Mouse (Mus musculus): ENCODE data around the gene Pacsin1. TPM values are rescaled to one million over a fixed set of nuclear protein-coding genes. Genes with fewer than 3 reads are reported as not detected.
"Not testable (repeated sequence)": the region's sequence is repeated elsewhere in the genome, so short reads cannot be mapped to it uniquely, and the experiment has no call there.

Gene Pacsin1
- total RNA-seq, 2 experiments from 2014 or later, result not detected

GRCm38 (mm10) chr17:27634871-27635574 is 20.3 kb upstream of the Pacsin1 start, which contains the start of gene RPS10-NUDT3:
Gene RPS10-NUDT3 (minus strand): TSS chr17:27635222.
- ATAC-seq (replicated peaks; ENCODE audit: low FRiP score, low TSS enrichment, poor library complexity, severe bottlenecking), result peak; percentile 75

GRCm38 (mm10) chr17:27635575-27635903 is 19.8 kb upstream of the Pacsin1 start:
- ATAC-seq (replicated peaks; ENCODE audit: low FRiP score, low TSS enrichment, poor library complexity, severe bottlenecking), result not testable (repeated sequence)

GRCm38 (mm10) chr17:27636132-27637020 is 18.9 kb upstream of the Pacsin1 start, which contains the start of gene Rps10:
Gene Rps10 (minus strand): TSS chr17:27636669.
- ATAC-seq (replicated peaks; ENCODE audit: low FRiP score, low TSS enrichment, poor library complexity, severe bottlenecking), result no peak

- no peak for ATAC-seq (replicated peaks; ENCODE audit: low FRiP score, low TSS enrichment, poor library complexity, severe bottlenecking)
Observed at GRCm38 (mm10) chr17:27637333-27637732, 18.0 kb upstream of the Pacsin1 start.

- ATAC-seq (replicated peaks; ENCODE audit: low FRiP score, low TSS enrichment, poor library complexity, severe bottlenecking), result no peak
Observed at GRCm38 (mm10) chr17:27638921-27639332, 16.4 kb upstream of the Pacsin1 start.

GRCm38 (mm10) chr17:27639851-27640250 is 15.5 kb upstream of the Pacsin1 start:
- not testable (repeated sequence) for ATAC-seq (replicated peaks; ENCODE audit: low FRiP score, low TSS enrichment, poor library complexity, severe bottlenecking)

GRCm38 (mm10) chr17:27642491-27643062 is 12.7 kb upstream of the Pacsin1 start:
- ATAC-seq (replicated peaks; ENCODE audit: low FRiP score, low TSS enrichment, poor library complexity, severe bottlenecking), result peak; percentile 23

GRCm38 (mm10) chr17:27643101-27643500 is 12.2 kb upstream of the Pacsin1 start:
- ATAC-seq (replicated peaks; ENCODE audit: low FRiP score, low TSS enrichment, poor library complexity, severe bottlenecking), result no peak

GRCm38 (mm10) chr17:27643756-27644155 is 11.6 kb upstream of the Pacsin1 start:
- ATAC-seq (replicated peaks; ENCODE audit: low FRiP score, low TSS enrichment, poor library complexity, severe bottlenecking), result no peak

GRCm38 (mm10) chr17:27644572-27644971 is 10.7 kb upstream of the Pacsin1 start:
- ATAC-seq (replicated peaks; ENCODE audit: low FRiP score, low TSS enrichment, poor library complexity, severe bottlenecking), result no peak

GRCm38 (mm10) chr17:27645807-27646206 is 9.5 kb upstream of the Pacsin1 start:
- ATAC-seq (replicated peaks; ENCODE audit: low FRiP score, low TSS enrichment, poor library complexity, severe bottlenecking), result no peak

GRCm38 (mm10) chr17:27650160-27650559 is 5.1 kb upstream of the Pacsin1 start:
- peak; percentile 67 for ATAC-seq (replicated peaks; ENCODE audit: low FRiP score, low TSS enrichment, poor library complexity, severe bottlenecking)

- no peak for ATAC-seq (replicated peaks; ENCODE audit: low FRiP score, low TSS enrichment, poor library complexity, severe bottlenecking)
Observed at GRCm38 (mm10) chr17:27650586-27650985, 4.7 kb upstream of the Pacsin1 start.

- ATAC-seq (replicated peaks; ENCODE audit: low FRiP score, low TSS enrichment, poor library complexity, severe bottlenecking), result no peak
Observed at GRCm38 (mm10) chr17:27652046-27652790, 3.1 kb upstream of the Pacsin1 start.

- peak; percentile 53; the same call in 1 of the 2 replicates for ATAC-seq (replicated peaks; ENCODE audit: low FRiP score, low TSS enrichment, poor library complexity, severe bottlenecking)
Observed at GRCm38 (mm10) chr17:27653253-27653959, 1.9 kb upstream of the Pacsin1 start.

GRCm38 (mm10) chr17:27656011-27656399 is 696 bp downstream of the Pacsin1 start:
- no peak for ATAC-seq (replicated peaks; ENCODE audit: low FRiP score, low TSS enrichment, poor library complexity, severe bottlenecking)

GRCm38 (mm10) chr17:27656414-27656813 is 1.1 kb downstream of the Pacsin1 start:
- ATAC-seq (replicated peaks; ENCODE audit: low FRiP score, low TSS enrichment, poor library complexity, severe bottlenecking), result no peak

- no peak for ATAC-seq (replicated peaks; ENCODE audit: low FRiP score, low TSS enrichment, poor library complexity, severe bottlenecking)
Observed at GRCm38 (mm10) chr17:27657123-27657522, 1.8 kb downstream of the Pacsin1 start.

GRCm38 (mm10) chr17:27658767-27659166 is 3.5 kb downstream of the Pacsin1 start:
- no peak for ATAC-seq (replicated peaks; ENCODE audit: low FRiP score, low TSS enrichment, poor library complexity, severe bottlenecking)
